Mouse (Mus musculus) stomach, embryonic 16.5 days (tissue): ENCODE data around the gene Rbmy. TPM values are rescaled to one million over a fixed set of nuclear protein-coding genes. Genes with fewer than 3 reads are reported as not detected.
"Not testable (repeated sequence)": the region's sequence is repeated elsewhere in the genome, so short reads cannot be mapped to it uniquely, and the experiment has no call there.

Source experiments
- ATAC-seq: fragments of 200-750 bp; cut with Nextera tagmentation; 2 replicates; pipeline ENCODE4 v1.8.0; 2017; ENCODE audit warnings: moderate number of reproducible peaks, moderate TSS enrichment; ENCODE audit not compliant: insufficient read depth, low FRiP score
- H3K27ac ChIP-seq: fragments of 300-500 bp; sonication (generic); 2 replicates; pipeline ENCODE4 v1.5.1; 2014; ENCODE audit warnings: low read length
- H3K27me3 ChIP-seq: fragments of 300-500 bp; sonication (generic); 2 replicates; pipeline ENCODE4 v1.6.1; 2014; ENCODE audit warnings: low read length, control low read depth, mixed read lengths; ENCODE audit not compliant: control insufficient read depth, insufficient read depth
- H3K36me3 ChIP-seq: fragments of 300-500 bp; sonication (generic); 2 replicates; pipeline ENCODE4 v1.6.1; 2014; ENCODE audit warnings: low read length; ENCODE audit not compliant: control insufficient read depth, insufficient read depth
- H3K4me1 ChIP-seq: fragments of 300-500 bp; sonication (generic); 2 replicates; pipeline ENCODE4 v1.6.1; 2014; ENCODE audit warnings: low read length, control low read depth, mixed read lengths; ENCODE audit not compliant: control insufficient read depth, insufficient read depth
- H3K4me2 ChIP-seq: fragments of 300-500 bp; sonication (generic); 2 replicates; pipeline ENCODE4 v1.6.1; 2014; ENCODE audit warnings: low read depth, low read length, mixed read lengths
- H3K4me3 ChIP-seq: fragments of 300-500 bp; sonication (generic); replicated peaks from 2 replicates; pipeline ENCODE4 v1.5.1; 2014; ENCODE audit warnings: mild to moderate bottlenecking, low read length
- H3K9ac ChIP-seq: fragments of 300-500 bp; sonication (generic); 2 replicates; pipeline ENCODE4 v1.6.1; 2014; ENCODE audit warnings: low read length
- H3K9me3 ChIP-seq: fragments of 300-500 bp; sonication (generic); replicated peaks from 2 replicates; pipeline ENCODE4 v1.6.1; 2016; ENCODE audit warnings: low read length, control low read depth; ENCODE audit not compliant: control insufficient read depth
- WGBS: fragments of 180-500 bp; shearing (Covaris S2); extraction: QIAGEN DNeasy Blood & Tissue Kit; methylation state at CpG from one replicate; pipeline ENCODE4 v1.1.7; 2014; 5-methylcytosine and 5-hydroxymethylcytosine counted together
- polyA plus RNA-seq: library from polyadenylated mRNA; unstranded; fragments of >200 nt; fragmentation: Nextera tagmentation; extraction: Ambion mirVana; gene quantifications from 2 replicates; pipeline ENCODE4 v1.2.1, GENCODE M21; 2015

Rbmy gene
- polyA plus RNA-seq, result not detected in 2 replicates

DNA sequence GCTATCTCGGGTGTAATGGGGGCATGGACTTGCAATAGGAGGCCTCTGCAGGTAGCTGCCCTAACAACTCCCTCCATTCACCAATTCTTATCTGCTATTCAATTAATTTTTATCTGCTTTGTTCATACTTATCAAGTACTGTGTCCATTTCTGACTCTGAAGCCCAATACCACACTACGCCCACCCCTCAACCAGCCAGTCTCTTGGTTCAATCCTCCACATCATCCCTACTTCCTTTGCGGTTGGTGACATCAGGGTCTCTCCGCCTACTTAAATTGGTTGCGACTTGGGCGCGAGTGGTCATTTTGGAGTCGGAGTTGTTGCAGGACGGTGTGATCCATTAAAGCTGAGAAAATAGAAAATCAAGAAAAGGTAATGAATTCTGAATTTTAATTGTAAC is at the start of gene Rbmy, which contains the start of gene Gm10256:
Rbmy (plus strand) TSS at position 301 of the 400 bp plus-strand sequence.
Gm10256 (plus strand) TSS at position 320 of the 400 bp plus-strand sequence.
- not testable (repeated sequence) for H3K9me3 ChIP-seq, H3K4me1 ChIP-seq, H3K4me2 ChIP-seq, H3K27ac ChIP-seq, H3K4me3 ChIP-seq, ATAC-seq, H3K27me3 ChIP-seq, H3K9ac ChIP-seq, H3K36me3 ChIP-seq
- no CpG with 5 or more reads among the region's 9 CpGs for WGBS

DNA sequence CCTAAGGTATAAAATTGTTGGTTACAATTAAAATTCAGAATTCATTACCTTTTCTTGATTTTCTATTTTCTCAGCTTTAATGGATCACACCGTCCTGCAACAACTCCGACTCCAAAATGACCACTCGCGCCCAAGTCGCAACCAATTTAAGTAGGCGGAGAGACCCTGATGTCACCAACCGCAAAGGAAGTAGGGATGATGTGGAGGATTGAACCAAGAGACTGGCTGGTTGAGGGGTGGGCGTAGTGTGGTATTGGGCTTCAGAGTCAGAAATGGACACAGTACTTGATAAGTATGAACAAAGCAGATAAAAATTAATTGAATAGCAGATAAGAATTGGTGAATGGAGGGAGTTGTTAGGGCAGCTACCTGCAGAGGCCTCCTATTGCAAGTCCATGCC is 34.4 kb upstream of the Rbmy start, which contains the start of gene Gm4064:
Gm4064 (minus strand) TSS at position 101 of the 400 bp plus-strand sequence.
- no CpG with 5 or more reads among the region's 8 CpGs for WGBS

More for the DNA sequence above, 34.4 kb upstream of the Rbmy start, which contains the start of gene Gm4064:
- H3K27me3 ChIP-seq, H3K9me3 ChIP-seq, H3K4me1 ChIP-seq, H3K4me2 ChIP-seq, H3K4me3 ChIP-seq, H3K9ac ChIP-seq, H3K27ac ChIP-seq, H3K36me3 ChIP-seq, ATAC-seq: not testable (repeated sequence)

Other genes starting within 250 kb of the Rbmy start
- not detected in 2 replicates for gene H2al2c, start 231.6 kb upstream of the Rbmy start, polyA plus RNA-seq
- not detected in 2 replicates for gene Sry, start 167.0 kb upstream of the Rbmy start, polyA plus RNA-seq
- not detected in 2 replicates for gene H2al2b, start 110.0 kb upstream of the Rbmy start, polyA plus RNA-seq
- gene Gm4064, start 34.5 kb upstream of the Rbmy start, polyA plus RNA-seq, result not detected in 2 replicates
- not detected in 2 replicates for gene Gm10256, start within 50 bp of the Rbmy start, polyA plus RNA-seq
- not detected in 2 replicates for gene Gm10352, start 70.3 kb downstream of the Rbmy start, polyA plus RNA-seq
- not detected in 2 replicates for gene Gm29289, start 101.9 kb downstream of the Rbmy start, polyA plus RNA-seq